Mouse (Mus musculus): Measurements from ENCODE around the gene Six1. TPM values are rescaled to one million over a fixed set of nuclear protein-coding genes. Genes with fewer than 3 reads are reported as not detected.
"Not testable (repeated sequence)": the region's sequence is repeated elsewhere in the genome, so short reads cannot be mapped to it uniquely, and the experiment has no call there.

Gene Six1
- total and polyA plus RNA-seq, 2 experiments from 2014 or later = 0.47 to 0.68 TPM

DNA sequence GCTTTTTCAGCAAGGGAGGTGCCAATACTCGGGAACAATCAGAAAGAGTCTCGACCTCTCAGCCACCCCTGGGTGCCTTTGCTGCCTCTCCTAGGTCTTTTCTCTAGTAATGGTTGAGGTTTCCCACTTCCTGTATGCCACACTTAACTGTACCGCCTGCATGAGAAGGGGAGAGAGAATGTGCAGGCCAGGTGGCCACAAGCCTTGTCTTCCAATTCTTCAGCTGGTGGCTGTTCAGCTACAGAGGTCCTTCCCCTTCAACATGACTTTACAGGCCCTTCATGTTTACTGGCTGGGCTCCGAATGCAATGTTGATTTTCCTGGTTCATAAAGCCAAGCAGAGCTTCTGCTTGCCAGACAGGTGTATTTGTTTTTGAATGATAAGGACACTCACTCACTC is 39.4 kb downstream of the Six1 start:
- H3K27me3 ChIP-seq (ENCODE audit: insufficient read depth, low read length) = no peaks in the 10 kb centered on the region
- no peak for DNase-seq (ENCODE audit: low spot score)
- H3K4me1 ChIP-seq (ENCODE audit: insufficient read depth, low read length) = no peaks in the 10 kb centered on the region
- no peak for ATAC-seq
- H3K27ac ChIP-seq = no peak overlapping the region
- H3K9ac ChIP-seq (replicated peaks; ENCODE audit: low read length) = no peak overlapping the region
- H3K4me3 ChIP-seq (ENCODE audit: low read length) = no peak overlapping the region
- 80% methylated on average over 4 of the region's 4 CpGs for WGBS
- no peaks in the 10 kb centered on the region for H3K36me3 ChIP-seq (ENCODE audit: insufficient read depth, low read length)
- no peak for TF ChIP-seq CTCF (IDR thresholded peaks at IDR 0.05; ENCODE audit: low read depth)
- H3K9me3 ChIP-seq (ENCODE audit: low read length) = no peaks in the 10 kb centered on the region
- H3K4me2 ChIP-seq (ENCODE audit: low read depth, low read length) = no peak overlapping the region

DNA sequence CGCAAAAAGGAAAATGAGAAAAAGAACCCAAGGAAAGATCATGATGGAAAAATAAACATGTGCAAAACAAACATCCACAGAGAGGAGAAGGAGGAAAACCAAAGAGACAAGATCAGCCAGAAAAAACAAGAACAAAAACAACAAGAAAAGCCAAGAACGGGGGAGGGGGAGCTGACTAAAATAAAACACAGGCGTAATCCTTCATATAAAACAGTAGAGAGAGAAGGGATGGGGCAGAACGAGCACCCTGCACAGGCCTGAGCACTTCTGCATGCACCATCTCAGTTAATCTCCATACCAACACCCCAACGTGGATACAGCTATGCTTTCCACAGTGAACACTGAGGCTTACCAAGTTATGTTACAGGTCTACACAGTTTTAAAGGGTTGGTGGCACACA is 40.9 kb downstream of the Six1 start:
- Histone ChIP-seq H3K4me2 (ENCODE audit: low read depth, low read length) (no peak overlapping the region), H3K4me1 (ENCODE audit: insufficient read depth, low read length) (no peaks in the 10 kb centered on the region), H3K27ac (no peak overlapping the region), H3K9me3 (ENCODE audit: low read length) (no peaks in the 10 kb centered on the region), H3K27me3 (ENCODE audit: insufficient read depth, low read length) (no peaks in the 10 kb centered on the region), H3K36me3 (ENCODE audit: insufficient read depth, low read length) (no peaks in the 10 kb centered on the region), H3K4me3 (ENCODE audit: low read length) (no peak overlapping the region), H3K9ac (replicated peaks; ENCODE audit: low read length) (no peak overlapping the region)
- no peak for DNase-seq (ENCODE audit: low spot score)
- 75% methylated on average over 5 of the region's 5 CpGs for WGBS
- TF ChIP-seq CTCF (IDR thresholded peaks at IDR 0.05; ENCODE audit: low read depth) = no peak
- no peak for ATAC-seq

DNA sequence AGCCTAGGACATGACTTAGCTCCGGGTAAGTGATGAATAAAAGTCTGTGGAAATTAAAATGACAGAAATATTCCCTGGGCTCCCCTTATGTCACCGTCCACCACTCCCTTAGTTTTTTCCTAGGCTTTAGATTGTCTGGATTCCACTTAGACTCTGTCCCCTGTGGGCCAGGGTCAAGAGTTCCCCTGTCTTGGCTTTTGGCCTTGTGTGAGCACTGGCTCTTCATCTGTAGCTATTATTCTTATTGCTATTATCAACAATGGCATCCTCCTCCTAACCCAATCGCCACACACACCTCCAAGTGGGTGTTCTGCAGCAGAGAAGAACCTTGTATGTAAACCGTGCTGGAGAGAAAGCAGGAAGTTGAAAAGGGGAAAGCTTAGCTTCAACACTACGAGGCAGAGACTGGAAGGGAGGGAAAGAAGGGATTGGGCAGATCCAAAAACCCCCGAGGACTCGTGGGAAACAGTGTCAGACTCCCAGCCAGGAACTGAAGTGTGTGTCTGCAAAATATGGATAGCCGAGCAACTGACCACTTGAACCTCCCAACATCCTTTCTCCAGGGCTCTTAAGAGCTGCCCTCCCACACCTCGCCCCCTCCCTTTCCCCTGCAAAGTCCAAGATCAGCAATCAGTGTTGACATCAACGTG is 41.4 kb downstream of the Six1 start:
- DNase-seq (ENCODE audit: low spot score) (no peak), ATAC-seq (no peak)
- no peak for TF ChIP-seq CTCF (IDR thresholded peaks at IDR 0.05; ENCODE audit: low read depth)
- H3K9ac ChIP-seq (replicated peaks; ENCODE audit: low read length) = no peak overlapping the region
- no peak overlapping the region for H3K4me3 ChIP-seq (ENCODE audit: low read length)
- H3K4me1 ChIP-seq (ENCODE audit: insufficient read depth, low read length) = no peaks in the 10 kb centered on the region
- H3K27ac ChIP-seq = no peak overlapping the region
- H3K27me3 ChIP-seq (ENCODE audit: insufficient read depth, low read length) = no peaks in the 10 kb centered on the region
- no peak overlapping the region for H3K4me2 ChIP-seq (ENCODE audit: low read depth, low read length)
- WGBS = 57% methylated on average over 10 of the region's 10 CpGs
- H3K9me3 ChIP-seq (ENCODE audit: low read length) = no peaks in the 10 kb centered on the region
- H3K36me3 ChIP-seq (ENCODE audit: insufficient read depth, low read length) = no peaks in the 10 kb centered on the region

DNA sequence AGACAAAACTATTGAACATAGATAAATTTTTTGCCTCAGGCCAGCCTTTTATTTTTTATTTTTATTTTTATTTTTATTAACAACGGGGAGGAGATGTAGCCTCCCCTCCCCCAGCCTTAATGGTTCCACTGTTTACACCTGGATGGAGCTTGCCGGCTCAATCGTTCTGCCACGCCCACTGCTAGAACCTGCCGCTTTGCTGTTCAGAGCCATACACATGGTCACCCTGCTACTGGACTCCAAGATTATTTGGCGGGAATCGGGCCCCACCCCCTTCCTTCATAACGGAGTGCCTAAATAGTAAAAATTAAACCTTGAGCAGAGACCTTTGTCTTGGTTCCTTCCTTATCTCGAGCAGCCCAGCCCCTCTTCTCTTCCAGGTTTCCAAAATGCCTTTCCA is 50.8 kb downstream of the Six1 start:
- not testable (repeated sequence) for H3K27me3 ChIP-seq (ENCODE audit: insufficient read depth, low read length); H3K9ac ChIP-seq (replicated peaks; ENCODE audit: low read length); H3K27ac ChIP-seq; H3K9me3 ChIP-seq (ENCODE audit: low read length); H3K4me3 ChIP-seq (ENCODE audit: low read length); H3K4me1 ChIP-seq (ENCODE audit: insufficient read depth, low read length); ATAC-seq; H3K36me3 ChIP-seq (ENCODE audit: insufficient read depth, low read length); H3K4me2 ChIP-seq (ENCODE audit: low read depth, low read length); DNase-seq (ENCODE audit: low spot score)
- WGBS = 56% methylated on average over 9 of the region's 9 CpGs

DNA sequence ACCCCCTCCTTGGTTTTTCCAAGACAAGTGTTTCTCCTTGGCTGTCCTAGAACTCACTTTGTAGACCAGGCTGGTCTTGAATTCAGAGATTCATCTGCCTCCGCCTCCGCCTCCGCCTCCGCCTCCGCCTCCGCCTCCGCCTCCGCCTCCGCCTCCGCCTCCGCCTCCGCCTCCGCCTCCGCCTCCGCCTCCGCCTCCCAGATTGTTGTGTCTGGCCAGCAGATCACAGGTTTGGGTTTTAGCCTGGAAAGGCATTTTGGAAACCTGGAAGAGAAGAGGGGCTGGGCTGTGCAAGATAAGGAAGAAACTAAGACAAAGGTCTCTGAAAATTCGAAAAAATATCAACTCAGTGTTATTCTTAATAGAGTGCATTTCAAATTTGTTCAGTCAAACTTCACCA is 51.4 kb downstream of the Six1 start:
- not testable (repeated sequence) for H3K36me3 ChIP-seq (ENCODE audit: insufficient read depth, low read length); DNase-seq (ENCODE audit: low spot score); H3K4me2 ChIP-seq (ENCODE audit: low read depth, low read length); H3K9me3 ChIP-seq (ENCODE audit: low read length); H3K27ac ChIP-seq; H3K4me3 ChIP-seq (ENCODE audit: low read length); H3K27me3 ChIP-seq (ENCODE audit: insufficient read depth, low read length); H3K9ac ChIP-seq (replicated peaks; ENCODE audit: low read length); ATAC-seq; H3K4me1 ChIP-seq (ENCODE audit: insufficient read depth, low read length)
- WGBS = 47% methylated on average over 14 of the region's 17 CpGs

DNA sequence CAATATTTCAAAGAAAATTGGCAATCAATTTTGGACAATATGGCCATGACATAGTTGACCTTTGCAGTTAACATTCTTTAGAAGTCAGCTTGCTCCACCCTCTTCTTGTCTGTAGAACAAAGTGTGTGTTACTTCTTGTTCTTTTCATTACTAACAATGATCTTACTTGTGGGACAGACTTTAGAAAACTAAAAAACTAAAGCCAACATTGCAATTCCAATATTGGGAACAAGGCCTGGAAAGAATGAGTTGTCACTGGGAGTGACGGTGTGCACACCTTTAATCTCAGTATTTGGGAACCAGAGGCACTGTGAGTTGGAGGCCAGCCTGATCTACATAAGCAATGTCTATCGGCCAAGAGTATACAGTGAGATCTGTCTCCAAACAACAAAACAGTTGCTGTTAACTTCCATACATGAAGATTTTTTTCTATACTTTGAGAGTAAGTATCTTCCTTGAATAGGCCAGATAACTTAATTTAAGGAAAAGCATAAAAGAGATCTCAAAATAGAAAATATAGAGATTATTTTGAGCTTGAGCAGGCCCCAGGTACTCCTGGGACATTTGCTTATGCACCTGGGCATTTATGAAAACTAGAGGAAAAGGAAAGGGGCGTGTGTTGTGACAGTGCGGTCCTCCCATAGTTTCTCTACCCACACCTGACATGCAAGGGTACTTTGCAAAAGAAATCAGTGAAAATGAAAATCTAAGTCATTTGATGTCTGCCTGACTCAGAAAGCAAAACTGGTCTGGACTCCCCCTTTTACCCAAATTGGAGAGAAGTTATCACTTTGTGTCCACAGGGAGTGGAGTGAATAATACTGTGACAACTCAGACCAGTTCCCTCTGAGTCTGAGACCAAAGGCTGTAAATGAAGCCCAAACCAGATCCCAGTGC is 55.3 kb downstream of the Six1 start:
- no peak overlapping the region for H3K4me2 ChIP-seq (ENCODE audit: low read depth, low read length)
- no peak overlapping the region for H3K4me3 ChIP-seq (ENCODE audit: low read length)
- H3K36me3 ChIP-seq (ENCODE audit: insufficient read depth, low read length) = no peaks in the 10 kb centered on the region
- WGBS = 87% methylated on average over 4 of the region's 4 CpGs
- no peaks in the 10 kb centered on the region for H3K27me3 ChIP-seq (ENCODE audit: insufficient read depth, low read length)
- ATAC-seq (no peak), DNase-seq (ENCODE audit: low spot score) (no peak)
- no peak overlapping the region for H3K9ac ChIP-seq (replicated peaks; ENCODE audit: low read length)
- H3K9me3 ChIP-seq (ENCODE audit: low read length) = no peaks in the 10 kb centered on the region
- no peak for TF ChIP-seq CTCF (IDR thresholded peaks at IDR 0.05; ENCODE audit: low read depth)
- no peak overlapping the region for H3K27ac ChIP-seq
- H3K4me1 ChIP-seq (ENCODE audit: insufficient read depth, low read length) = no peaks in the 10 kb centered on the region

DNA sequence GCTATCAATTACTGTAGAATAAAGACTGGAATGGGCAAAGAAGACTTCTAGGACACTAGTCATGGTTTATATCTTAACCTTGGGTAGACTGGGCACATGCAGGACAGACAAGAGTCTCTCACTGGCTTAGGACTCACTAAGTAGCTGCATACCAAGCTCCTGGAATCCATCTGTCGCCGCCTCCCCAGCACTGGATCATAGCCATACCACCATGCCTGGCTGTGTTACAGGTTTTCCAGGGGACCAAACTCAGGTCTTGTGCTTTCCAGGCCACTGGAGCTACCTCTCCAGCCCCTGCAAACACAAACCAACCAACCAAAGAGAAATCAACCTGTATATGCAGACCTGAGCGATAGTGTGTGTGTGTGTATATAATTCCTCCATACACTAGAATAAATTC is 57.0 kb downstream of the Six1 start:
- Histone ChIP-seq H3K4me1 (ENCODE audit: insufficient read depth, low read length) (no peaks in the 10 kb centered on the region), H3K9me3 (ENCODE audit: low read length) (no peaks in the 10 kb centered on the region), H3K4me3 (ENCODE audit: low read length) (no peak overlapping the region), H3K4me2 (ENCODE audit: low read depth, low read length) (no peak overlapping the region), H3K9ac (replicated peaks; ENCODE audit: low read length) (no peak overlapping the region), H3K27ac (no peak overlapping the region), H3K36me3 (ENCODE audit: insufficient read depth, low read length) (no peaks in the 10 kb centered on the region), H3K27me3 (ENCODE audit: insufficient read depth, low read length) (no peaks in the 10 kb centered on the region)
- 84% methylated on average over 3 of the region's 3 CpGs for WGBS
- DNase-seq (ENCODE audit: low spot score) = no peak
- TF ChIP-seq CTCF (IDR thresholded peaks at IDR 0.05; ENCODE audit: low read depth) = no peak
- ATAC-seq = no peak

Other genes with a start within 250 kb of the Six1 start
- gene Six6, start 114.0 kb downstream of the Six1 start, total RNA-seq (2014; rRNA removed) = 0.22 TPM in 1 of 2 replicates, not detected in the other
- not detected in 2 replicates for gene Six6, start 114.0 kb downstream of the Six1 start, polyA plus RNA-seq (2015; fragmentation: Nextera tagmentation; extraction: Ambion mirVana)
- 1.7 and 3.7 TPM in 2 replicates for gene 4930447C04Rik, start 113.1 kb downstream of the Six1 start, total RNA-seq (2014; rRNA removed)
- gene 4930447C04Rik, start 113.1 kb downstream of the Six1 start, polyA plus RNA-seq (2015; fragmentation: Nextera tagmentation; extraction: Ambion mirVana) = 7.9 and 8.8 TPM in 2 replicates
- 1.6 and 1.8 TPM in 2 replicates for gene Six4, start 59.6 kb upstream of the Six1 start, total RNA-seq (2014; rRNA removed)
- 0.15 and 0.26 TPM in 2 replicates for gene Six4, start 59.6 kb upstream of the Six1 start, polyA plus RNA-seq (2015; fragmentation: Nextera tagmentation; extraction: Ambion mirVana)
- gene Mnat1, start 69.8 kb upstream of the Six1 start, total RNA-seq (2014; rRNA removed) = 14.6 and 17.4 TPM in 2 replicates
- gene Mnat1, start 69.8 kb upstream of the Six1 start, polyA plus RNA-seq (2015; fragmentation: Nextera tagmentation; extraction: Ambion mirVana) = 17.6 and 18.2 TPM in 2 replicates
- gene Trmt5, start 232.8 kb upstream of the Six1 start, total RNA-seq (2014; rRNA removed) = 6.6 and 9.7 TPM in 2 replicates
- gene Trmt5, start 232.8 kb upstream of the Six1 start, polyA plus RNA-seq (2015; fragmentation: Nextera tagmentation; extraction: Ambion mirVana) = 15.0 TPM in 2 replicates
- gene Slc38a6, start 232.9 kb upstream of the Six1 start, total RNA-seq (2014; rRNA removed) = 26.5 and 45.4 TPM in 2 replicates
- 6.4 and 10.7 TPM in 2 replicates for gene Slc38a6, start 232.9 kb upstream of the Six1 start, polyA plus RNA-seq (2015; fragmentation: Nextera tagmentation; extraction: Ambion mirVana)

All from hindbrain, postnatal 0 days (tissue).